Mouse (Mus musculus): Measurements from ENCODE around the gene Macrod2. TPM values are rescaled to one million over a fixed set of nuclear protein-coding genes. Genes with fewer than 3 reads are reported as not detected.

Macrod2 gene
- polyA plus RNA-seq, 1 experiment from 2014 or later, result 49.2 TPM

- ATAC-seq, result no peak
- no peak overlapping the region for H3K27ac ChIP-seq (ENCODE audit: low read depth, low read length)
- peaks cover 5% of the 10 kb centered on the region; the same call in 1 of the 2 replicates for H3K27me3 ChIP-seq (replicated peaks; ENCODE audit: control insufficient read depth, insufficient read depth, low read length)
Measured at GRCm38 (mm10) chr2:142344021-142344420, 1948.9 kb downstream of the Macrod2 start.

GRCm38 (mm10) chr2:142344758-142345157, 1949.6 kb downstream of the Macrod2 start:
- Histone ChIP-seq H3K4me1 (ENCODE audit: control insufficient read depth, insufficient read depth, low read length) (no peaks in the 10 kb centered on the region), H3K27ac (ENCODE audit: low read depth, low read length) (no peak overlapping the region), H3K36me3 (ENCODE audit: control insufficient read depth, insufficient read depth, low read length) (no peaks in the 10 kb centered on the region), H3K9me3 (replicated peaks; ENCODE audit: control insufficient read depth, low read length) (no peaks in the 10 kb centered on the region), H3K9ac (ENCODE audit: low read length) (no peak overlapping the region), H3K4me3 (ENCODE audit: low read depth, low read length) (no peak overlapping the region), H3K4me2 (ENCODE audit: low read length) (no peak overlapping the region), H3K27me3 (replicated peaks; ENCODE audit: control insufficient read depth, insufficient read depth, low read length) (peaks cover 3% of the 10 kb centered on the region; the same call in 1 of the 2 replicates)
- no peak for DNase-seq (ENCODE audit: low spot score)
- ATAC-seq, result no peak
- 80% methylated on average over 2 of the region's 2 CpGs for WGBS

More at GRCm38 (mm10) chr2:142344021-142344420, 1948.9 kb downstream of the Macrod2 start:
- Histone ChIP-seq H3K36me3 (ENCODE audit: control insufficient read depth, insufficient read depth, low read length) (no peaks in the 10 kb centered on the region), H3K9me3 (replicated peaks; ENCODE audit: control insufficient read depth, low read length) (no peaks in the 10 kb centered on the region), H3K4me3 (ENCODE audit: low read depth, low read length) (no peak overlapping the region), H3K4me1 (ENCODE audit: control insufficient read depth, insufficient read depth, low read length) (no peaks in the 10 kb centered on the region), H3K9ac (ENCODE audit: low read length) (no peak overlapping the region), H3K4me2 (ENCODE audit: low read length) (no peak overlapping the region)
- WGBS, result 58% methylated on average over 1 of the region's 2 CpGs
- DNase-seq (ENCODE audit: low spot score), result no peak

- no peak for DNase-seq (ENCODE audit: low spot score)
- Histone ChIP-seq H3K9ac (ENCODE audit: low read length) (no peak overlapping the region), H3K27me3 (replicated peaks; ENCODE audit: control insufficient read depth, insufficient read depth, low read length) (no peaks in the 10 kb centered on the region), H3K4me3 (ENCODE audit: low read depth, low read length) (no peak overlapping the region), H3K36me3 (ENCODE audit: control insufficient read depth, insufficient read depth, low read length) (no peaks in the 10 kb centered on the region), H3K27ac (ENCODE audit: low read depth, low read length) (no peak overlapping the region), H3K9me3 (replicated peaks; ENCODE audit: control insufficient read depth, low read length) (no peaks in the 10 kb centered on the region), H3K4me1 (ENCODE audit: control insufficient read depth, insufficient read depth, low read length) (no peaks in the 10 kb centered on the region), H3K4me2 (ENCODE audit: low read length) (no peak overlapping the region)
- ATAC-seq, result no peak
Measured at GRCm38 (mm10) chr2:142349805-142350204, 1954.7 kb downstream of the Macrod2 start.

- under 1% methylated on average over 5 of the region's 5 CpGs for WGBS
- no peak overlapping the region for H3K4me2 ChIP-seq (ENCODE audit: low read length)
- H3K9me3 ChIP-seq (replicated peaks; ENCODE audit: control insufficient read depth, low read length), result no peaks in the 10 kb centered on the region
- no peaks in the 10 kb centered on the region for H3K36me3 ChIP-seq (ENCODE audit: control insufficient read depth, insufficient read depth, low read length)
- H3K27ac ChIP-seq (ENCODE audit: low read depth, low read length), result no peak overlapping the region
- H3K4me3 ChIP-seq (ENCODE audit: low read depth, low read length), result no peak overlapping the region
- DNase-seq (ENCODE audit: low spot score), result peak; percentile 95
- H3K9ac ChIP-seq (ENCODE audit: low read length), result no peak overlapping the region
- ATAC-seq, result peak; percentile 96
- H3K27me3 ChIP-seq (replicated peaks; ENCODE audit: control insufficient read depth, insufficient read depth, low read length), result no peaks in the 10 kb centered on the region
- peaks cover 15% of the 10 kb centered on the region for H3K4me1 ChIP-seq (ENCODE audit: control insufficient read depth, insufficient read depth, low read length)
Measured at GRCm38 (mm10) chr2:142362888-142363287, 1967.8 kb downstream of the Macrod2 start.

GRCm38 (mm10) chr2:142373978-142374377, 1978.9 kb downstream of the Macrod2 start:
- Histone ChIP-seq H3K4me3 (ENCODE audit: low read depth, low read length) (no peak overlapping the region), H3K27me3 (replicated peaks; ENCODE audit: control insufficient read depth, insufficient read depth, low read length) (no peaks in the 10 kb centered on the region), H3K4me1 (ENCODE audit: control insufficient read depth, insufficient read depth, low read length) (no peaks in the 10 kb centered on the region; the same call in 1 of the 2 replicates), H3K9me3 (replicated peaks; ENCODE audit: control insufficient read depth, low read length) (no peaks in the 10 kb centered on the region), H3K9ac (ENCODE audit: low read length) (no peak overlapping the region), H3K4me2 (ENCODE audit: low read length) (no peak overlapping the region), H3K27ac (ENCODE audit: low read depth, low read length) (no peak overlapping the region), H3K36me3 (ENCODE audit: control insufficient read depth, insufficient read depth, low read length) (no peaks in the 10 kb centered on the region)
- no peak for ATAC-seq
- 3% methylated on average over 3 of the region's 3 CpGs for WGBS
- DNase-seq (ENCODE audit: low spot score), result peak; percentile 16

- DNase-seq (ENCODE audit: low spot score) (peak; percentile 33), ATAC-seq (no peak)
- Histone ChIP-seq H3K4me1 (ENCODE audit: control insufficient read depth, insufficient read depth, low read length) (no peaks in the 10 kb centered on the region), H3K9me3 (replicated peaks; ENCODE audit: control insufficient read depth, low read length) (no peaks in the 10 kb centered on the region), H3K27ac (ENCODE audit: low read depth, low read length) (no peak overlapping the region), H3K4me3 (ENCODE audit: low read depth, low read length) (no peak overlapping the region), H3K36me3 (ENCODE audit: control insufficient read depth, insufficient read depth, low read length) (no peaks in the 10 kb centered on the region), H3K27me3 (replicated peaks; ENCODE audit: control insufficient read depth, insufficient read depth, low read length) (no peaks in the 10 kb centered on the region), H3K4me2 (ENCODE audit: low read length) (no peak overlapping the region), H3K9ac (ENCODE audit: low read length) (no peak overlapping the region)
- 81% methylated on average over 2 of the region's 2 CpGs for WGBS
Measured at GRCm38 (mm10) chr2:142380563-142380962, 1985.5 kb downstream of the Macrod2 start.

- no peak overlapping the region for H3K9ac ChIP-seq (ENCODE audit: low read length)
Measured at GRCm38 (mm10) chr2:142381081-142381579, 1986.0 kb downstream of the Macrod2 start.

GRCm38 (mm10) chr2:142393546-142393945, 1998.4 kb downstream of the Macrod2 start:
- Histone ChIP-seq H3K9me3 (replicated peaks; ENCODE audit: control insufficient read depth, low read length) (0 out of 2 replicates have a peak, but pooled peaks cover 3% of the 10 kb centered on the region), H3K9ac (ENCODE audit: low read length) (no peak overlapping the region), H3K4me1 (ENCODE audit: control insufficient read depth, insufficient read depth, low read length) (0 out of 2 replicates have a peak, but pooled peaks cover 4% of the 10 kb centered on the region), H3K27ac (ENCODE audit: low read depth, low read length) (no peak overlapping the region), H3K36me3 (ENCODE audit: control insufficient read depth, insufficient read depth, low read length) (no peaks in the 10 kb centered on the region), H3K4me2 (ENCODE audit: low read length) (no peak overlapping the region), H3K4me3 (ENCODE audit: low read depth, low read length) (no peak overlapping the region), H3K27me3 (replicated peaks; ENCODE audit: control insufficient read depth, insufficient read depth, low read length) (no peaks in the 10 kb centered on the region)
- DNase-seq (ENCODE audit: low spot score), result no peak
- no peak for ATAC-seq

More at GRCm38 (mm10) chr2:142381081-142381579, 1986.0 kb downstream of the Macrod2 start:
- ATAC-seq, result no peak
- 98% methylated on average over 2 of the region's 2 CpGs for WGBS
- DNase-seq (ENCODE audit: low spot score), result no peak
- Histone ChIP-seq H3K9me3 (replicated peaks; ENCODE audit: control insufficient read depth, low read length) (no peaks in the 10 kb centered on the region), H3K27ac (ENCODE audit: low read depth, low read length) (no peak overlapping the region), H3K36me3 (ENCODE audit: control insufficient read depth, insufficient read depth, low read length) (no peaks in the 10 kb centered on the region), H3K4me2 (ENCODE audit: low read length) (no peak overlapping the region), H3K4me1 (ENCODE audit: control insufficient read depth, insufficient read depth, low read length) (no peaks in the 10 kb centered on the region), H3K27me3 (replicated peaks; ENCODE audit: control insufficient read depth, insufficient read depth, low read length) (no peaks in the 10 kb centered on the region), H3K4me3 (ENCODE audit: low read depth, low read length) (no peak overlapping the region)

- Histone ChIP-seq H3K4me3 (ENCODE audit: low read depth, low read length) (no peak overlapping the region), H3K4me2 (ENCODE audit: low read length) (no peak overlapping the region), H3K36me3 (ENCODE audit: control insufficient read depth, insufficient read depth, low read length) (no peaks in the 10 kb centered on the region), H3K27ac (ENCODE audit: low read depth, low read length) (no peak overlapping the region), H3K4me1 (ENCODE audit: control insufficient read depth, insufficient read depth, low read length) (no peaks in the 10 kb centered on the region), H3K9ac (ENCODE audit: low read length) (no peak overlapping the region), H3K27me3 (replicated peaks; ENCODE audit: control insufficient read depth, insufficient read depth, low read length) (no peaks in the 10 kb centered on the region), H3K9me3 (replicated peaks; ENCODE audit: control insufficient read depth, low read length) (no peaks in the 10 kb centered on the region)
- ATAC-seq, result no peak
- DNase-seq (ENCODE audit: low spot score), result no peak
- WGBS, result 78% methylated on average over 1 of the region's 1 CpGs
Measured at GRCm38 (mm10) chr2:142399490-142399889, 2004.4 kb downstream of the Macrod2 start.

Data from forebrain, embryonic 14.5 days (tissue).